Mouse (Mus musculus): ENCODE data around the gene Mamdc4. TPM values are rescaled to one million over a fixed set of nuclear protein-coding genes. Genes with fewer than 3 reads are reported as not detected.
A peak's percentile ranks its signal among the peaks of the same experiment; 100 is the strongest.

The Mamdc4 gene
- polyA plus RNA-seq, 1 experiment = 1.3 TPM

DNA sequence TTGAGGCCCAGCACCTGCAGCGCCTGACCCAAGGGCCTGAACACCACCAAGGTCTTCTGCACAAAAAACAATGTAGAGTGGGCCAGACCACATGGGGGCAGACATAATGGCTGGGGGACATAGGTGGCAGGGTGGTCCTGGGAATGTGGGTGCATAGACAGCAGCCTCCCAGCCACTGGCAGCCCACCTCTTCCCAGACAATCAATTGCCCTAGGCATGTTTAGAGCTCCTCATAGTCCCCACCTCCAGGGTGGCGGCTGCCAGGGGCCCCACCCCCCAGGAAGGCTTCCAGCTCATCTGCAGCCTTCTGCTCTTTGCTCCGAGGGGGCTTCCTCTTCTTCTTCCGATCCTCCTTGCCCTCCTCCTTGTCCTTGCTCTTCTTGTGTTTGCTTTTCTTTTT, 8.9 kb upstream of the Mamdc4 start:
- TF ChIP-seq POLR2A (IDR thresholded peaks at IDR 0.05; ENCODE audit: borderline replicate concordance, low read depth, low read length) (no peak), CTCF (IDR thresholded peaks at IDR 0.05; ENCODE audit: low read depth, low read length) (no peak)
- Histone ChIP-seq H3K4me1 (ENCODE audit: control insufficient read depth, insufficient read depth, low read length) (peaks cover 34% of the 10 kb centered on the region), H3K4me3 (ENCODE audit: insufficient read depth, low read length) (no peak overlapping the region), H3K27ac (ENCODE audit: insufficient read depth, low read depth, low read length) (no peak overlapping the region)

- H3K4me3 ChIP-seq (ENCODE audit: insufficient read depth, low read length) = no peak overlapping the region
- no peak overlapping the region for H3K27ac ChIP-seq (ENCODE audit: insufficient read depth, low read depth, low read length)
- peaks cover 30% of the 10 kb centered on the region for H3K4me1 ChIP-seq (ENCODE audit: control insufficient read depth, insufficient read depth, low read length)
- TF ChIP-seq POLR2A (IDR thresholded peaks at IDR 0.05; ENCODE audit: borderline replicate concordance, low read depth, low read length) (no peak), CTCF (IDR thresholded peaks at IDR 0.05; ENCODE audit: low read depth, low read length) (no peak)
These were observed 8.5 kb upstream of the Mamdc4 start for GRCm38 (mm10) chr2:25583120-25583481.

DNA sequence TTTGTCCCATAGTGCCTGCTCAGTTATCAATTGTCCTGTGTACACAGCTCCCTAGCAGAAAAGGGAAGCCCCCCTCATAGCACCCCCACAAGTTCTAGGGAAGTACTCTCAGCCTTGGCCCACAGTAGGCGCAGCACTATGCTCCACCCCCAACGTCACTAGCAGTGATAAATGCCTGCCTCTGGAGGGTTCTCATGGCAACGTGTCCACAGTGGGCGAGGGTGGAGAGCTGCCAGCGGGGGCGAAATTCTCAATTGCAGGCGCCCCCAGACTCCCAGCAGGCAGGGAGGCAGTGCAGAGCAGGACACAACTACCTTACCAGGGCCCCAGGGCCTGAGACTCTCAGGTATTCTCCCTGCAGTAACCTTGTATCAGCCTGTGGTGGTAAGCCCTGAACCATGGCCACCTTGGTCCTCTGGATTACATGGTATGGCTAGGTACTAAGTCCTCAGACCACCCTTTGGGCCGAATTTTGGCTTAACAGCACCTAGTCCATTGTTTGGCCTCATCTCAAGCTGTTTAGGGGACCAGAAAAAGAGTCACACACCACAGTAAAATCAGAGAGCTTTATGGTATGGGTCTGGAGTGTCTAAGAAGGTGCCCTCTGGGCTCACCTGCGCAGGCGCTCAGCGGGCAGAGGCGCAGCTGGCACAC, 7.9 kb upstream of the Mamdc4 start:
- Histone ChIP-seq H3K4me1 (ENCODE audit: control insufficient read depth, insufficient read depth, low read length) (peaks cover 25% of the 10 kb centered on the region), H3K27ac (ENCODE audit: insufficient read depth, low read depth, low read length) (no peak overlapping the region), H3K4me3 (ENCODE audit: insufficient read depth, low read length) (no peak overlapping the region)
- no peak for TF ChIP-seq POLR2A (IDR thresholded peaks at IDR 0.05; ENCODE audit: borderline replicate concordance, low read depth, low read length)
- TF ChIP-seq CTCF (IDR thresholded peaks at IDR 0.05; ENCODE audit: low read depth, low read length) = no peak

DNA sequence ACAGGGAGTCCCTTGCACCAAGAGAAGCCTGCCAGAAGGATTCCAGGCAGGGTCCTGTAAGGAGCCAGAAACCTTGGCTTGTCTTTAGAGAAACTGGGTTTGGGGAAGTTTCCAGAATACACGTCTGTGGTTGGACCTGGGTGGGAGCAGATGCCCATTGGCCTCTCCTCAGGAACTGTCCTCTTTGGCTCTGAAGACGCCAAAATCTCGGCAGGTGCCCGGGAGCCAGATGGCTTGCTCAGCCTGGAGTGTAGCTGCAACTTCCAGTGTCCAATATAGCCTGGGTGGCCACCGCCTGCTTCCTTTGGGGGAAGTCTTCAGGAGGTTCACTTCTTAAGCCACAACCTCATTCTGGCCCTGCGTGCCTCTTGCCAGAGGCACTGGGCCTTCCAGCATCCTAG, 7.3 kb upstream of the Mamdc4 start:
- H3K27ac ChIP-seq (ENCODE audit: insufficient read depth, low read depth, low read length) = no peak overlapping the region
- H3K4me3 ChIP-seq (ENCODE audit: insufficient read depth, low read length) = no peak overlapping the region
- H3K4me1 ChIP-seq (ENCODE audit: control insufficient read depth, insufficient read depth, low read length) = peaks cover 21% of the 10 kb centered on the region
- TF ChIP-seq CTCF (IDR thresholded peaks at IDR 0.05; ENCODE audit: low read depth, low read length) (peak; percentile 27), POLR2A (IDR thresholded peaks at IDR 0.05; ENCODE audit: borderline replicate concordance, low read depth, low read length) (no peak)

DNA sequence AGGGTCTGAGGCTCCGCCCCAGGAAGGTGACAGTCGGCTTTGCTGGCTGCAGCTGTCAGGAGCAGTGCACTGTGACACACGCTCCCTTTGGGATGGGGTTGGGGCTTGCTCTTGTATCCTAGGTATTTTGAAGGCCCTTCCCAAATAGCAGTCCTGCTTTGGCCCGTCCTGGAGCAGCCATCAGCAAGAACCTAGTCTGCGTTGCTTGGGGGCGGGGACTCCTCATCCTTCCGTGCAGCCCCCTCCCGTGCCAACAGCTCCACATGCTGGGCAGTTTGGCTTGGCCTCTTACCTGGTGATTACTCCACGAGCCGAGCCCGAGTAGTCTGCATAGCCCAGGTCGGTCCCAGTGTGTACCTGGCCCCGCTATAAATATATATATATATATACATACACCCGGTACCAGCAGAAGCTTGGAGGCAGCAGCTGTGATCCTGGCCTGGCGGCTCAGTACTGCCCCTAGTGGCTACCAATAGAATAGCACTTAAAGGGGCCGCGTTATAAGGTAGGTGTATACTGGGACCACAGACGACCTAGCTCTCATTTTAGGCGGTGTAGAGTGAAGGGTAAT, 6.7 kb upstream of the Mamdc4 start, which contains the start of gene Ajm1:
Ajm1 (minus strand) TSS at position 464 of the 571 bp plus-strand sequence.
- Histone ChIP-seq H3K4me1 (ENCODE audit: control insufficient read depth, insufficient read depth, low read length) (peaks cover 21% of the 10 kb centered on the region), H3K4me3 (ENCODE audit: insufficient read depth, low read length) (peak within 1 kb of the TSS; percentile 21), H3K27ac (ENCODE audit: insufficient read depth, low read depth, low read length) (no peak within 1 kb of the TSS)
- TF ChIP-seq CTCF (IDR thresholded peaks at IDR 0.05; ENCODE audit: low read depth, low read length) (peak; percentile 77), POLR2A (IDR thresholded peaks at IDR 0.05; ENCODE audit: borderline replicate concordance, low read depth, low read length) (no peak)

DNA sequence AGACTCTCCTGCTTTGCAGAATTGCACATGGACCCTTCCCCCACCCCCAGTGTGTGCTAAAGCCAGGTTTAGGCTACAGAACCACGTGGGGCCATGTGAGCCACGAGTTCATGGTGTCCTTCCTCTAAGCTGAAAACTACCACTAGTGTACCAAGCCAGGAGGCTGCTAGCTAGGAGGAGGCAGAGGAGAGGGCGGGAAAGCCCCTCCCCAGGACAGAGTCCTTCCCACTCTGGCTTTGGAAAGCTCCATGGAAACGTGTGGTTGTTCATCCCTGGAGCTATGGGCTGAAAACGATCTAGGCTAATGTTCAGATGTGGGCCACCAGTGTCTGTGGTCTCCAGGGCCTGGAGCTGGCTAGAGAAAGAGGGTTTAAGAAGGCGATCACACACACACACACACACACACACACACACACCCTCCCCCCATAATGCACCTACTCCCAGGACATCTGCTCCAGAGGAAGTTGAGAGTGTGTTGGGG, 6.0 kb upstream of the Mamdc4 start:
- TF ChIP-seq CTCF (IDR thresholded peaks at IDR 0.05; ENCODE audit: low read depth, low read length) (no peak), POLR2A (IDR thresholded peaks at IDR 0.05; ENCODE audit: borderline replicate concordance, low read depth, low read length) (no peak)
- H3K4me1 ChIP-seq (ENCODE audit: control insufficient read depth, insufficient read depth, low read length) = peaks cover 24% of the 10 kb centered on the region
- H3K4me3 ChIP-seq (ENCODE audit: insufficient read depth, low read length) = no peak overlapping the region
- no peak overlapping the region for H3K27ac ChIP-seq (ENCODE audit: insufficient read depth, low read depth, low read length)

DNA sequence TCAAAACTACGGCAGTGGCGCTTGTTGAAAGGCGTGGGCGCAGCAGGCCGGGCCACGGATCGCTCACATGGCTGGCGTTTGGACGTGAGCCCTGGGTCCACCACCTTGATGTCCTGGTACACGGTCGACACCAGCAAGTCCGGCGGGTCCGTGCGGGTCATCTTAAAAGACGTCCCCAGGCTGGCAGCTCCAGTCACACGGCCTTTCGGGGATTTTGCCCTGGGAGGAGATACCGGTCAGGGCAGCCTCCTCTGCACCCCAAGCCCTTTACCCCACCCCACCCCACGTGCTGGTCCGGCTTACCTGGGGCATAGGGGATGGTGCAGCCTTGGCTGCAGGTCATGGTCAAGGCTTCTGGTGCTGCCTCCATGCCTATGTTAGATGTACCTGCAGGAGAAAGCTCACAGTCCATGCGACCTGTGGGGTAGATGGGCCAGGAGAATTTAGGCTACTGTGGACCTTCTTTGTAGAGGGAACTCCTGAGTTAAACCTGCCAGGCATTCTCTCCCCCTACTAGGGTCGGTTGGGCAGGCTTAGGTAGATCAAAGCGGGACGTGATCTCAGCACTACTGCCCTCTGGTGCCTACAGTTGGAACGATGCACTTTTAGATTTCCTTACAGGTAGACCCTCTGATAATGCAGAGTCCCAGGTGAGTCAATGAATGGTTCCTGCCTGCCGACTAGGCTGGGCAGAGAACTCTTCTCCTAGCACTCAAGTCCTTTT, 5.3 kb upstream of the Mamdc4 start:
- no peak overlapping the region for H3K27ac ChIP-seq (ENCODE audit: insufficient read depth, low read depth, low read length)
- peaks cover 28% of the 10 kb centered on the region for H3K4me1 ChIP-seq (ENCODE audit: control insufficient read depth, insufficient read depth, low read length)
- TF ChIP-seq POLR2A (IDR thresholded peaks at IDR 0.05; ENCODE audit: borderline replicate concordance, low read depth, low read length) = no peak
- peak; percentile 56 for TF ChIP-seq CTCF (IDR thresholded peaks at IDR 0.05; ENCODE audit: low read depth, low read length)
- H3K4me3 ChIP-seq (ENCODE audit: insufficient read depth, low read length) = no peak overlapping the region

DNA sequence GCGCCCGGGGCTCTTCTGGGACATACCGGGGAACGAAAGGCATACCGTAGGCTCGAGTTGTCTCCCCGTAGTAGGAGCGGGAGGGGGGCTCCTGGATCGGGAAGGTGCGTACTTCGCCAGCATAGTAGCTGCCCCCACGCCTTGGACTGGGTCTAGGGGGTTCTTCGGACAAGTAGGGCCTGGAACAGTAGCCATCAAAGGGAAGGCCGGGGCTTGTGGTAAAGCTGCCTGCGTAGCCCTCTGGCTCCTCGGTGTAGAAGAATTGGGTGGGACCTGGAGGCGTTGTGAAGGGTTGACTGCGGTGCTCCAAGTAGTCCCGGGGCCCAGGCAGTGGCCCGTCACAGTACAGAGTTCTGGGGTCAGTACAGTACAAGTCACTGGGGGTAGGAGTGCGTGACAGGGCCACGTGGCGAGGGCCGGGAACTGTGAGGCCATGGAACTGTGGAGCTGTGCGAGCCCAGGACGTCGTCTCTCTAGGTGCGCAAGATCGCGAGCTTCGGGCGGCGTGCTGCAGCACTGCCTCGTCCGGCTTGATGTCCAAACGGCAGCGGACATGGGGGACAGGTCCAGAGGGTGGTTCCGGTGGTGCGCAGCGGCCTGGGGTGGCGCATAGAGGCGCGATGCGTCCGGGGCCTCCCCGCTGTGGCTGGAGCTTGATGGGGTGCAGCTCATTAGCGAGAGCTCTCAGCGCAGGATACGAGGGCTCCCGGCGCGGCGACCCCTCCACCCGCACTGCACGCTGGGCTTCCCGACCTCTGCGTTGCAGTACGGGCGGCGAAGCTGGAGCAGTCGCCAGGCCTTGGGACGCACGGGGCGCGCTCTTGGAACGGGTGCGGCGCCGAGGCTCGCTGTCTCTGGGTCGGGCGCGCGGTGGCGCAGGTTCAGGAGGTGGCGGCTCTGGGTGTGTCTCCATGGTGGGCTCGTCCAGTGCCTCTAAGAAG, 4.4 kb upstream of the Mamdc4 start:
- H3K4me1 ChIP-seq (ENCODE audit: control insufficient read depth, insufficient read depth, low read length) = peaks cover 28% of the 10 kb centered on the region
- TF ChIP-seq POLR2A (IDR thresholded peaks at IDR 0.05; ENCODE audit: borderline replicate concordance, low read depth, low read length) = no peak
- no peak for TF ChIP-seq CTCF (IDR thresholded peaks at IDR 0.05; ENCODE audit: low read depth, low read length)
- peak overlapping the region; percentile 5; the same call in 1 of the 2 replicates for H3K4me3 ChIP-seq (ENCODE audit: insufficient read depth, low read length)
- no peak overlapping the region for H3K27ac ChIP-seq (ENCODE audit: insufficient read depth, low read depth, low read length)

Data from bone marrow macrophage, adult 2 months (primary cell).